Mouse (Mus musculus): ENCODE measurements around the gene Esrrg.

Gene Esrrg

DNA sequence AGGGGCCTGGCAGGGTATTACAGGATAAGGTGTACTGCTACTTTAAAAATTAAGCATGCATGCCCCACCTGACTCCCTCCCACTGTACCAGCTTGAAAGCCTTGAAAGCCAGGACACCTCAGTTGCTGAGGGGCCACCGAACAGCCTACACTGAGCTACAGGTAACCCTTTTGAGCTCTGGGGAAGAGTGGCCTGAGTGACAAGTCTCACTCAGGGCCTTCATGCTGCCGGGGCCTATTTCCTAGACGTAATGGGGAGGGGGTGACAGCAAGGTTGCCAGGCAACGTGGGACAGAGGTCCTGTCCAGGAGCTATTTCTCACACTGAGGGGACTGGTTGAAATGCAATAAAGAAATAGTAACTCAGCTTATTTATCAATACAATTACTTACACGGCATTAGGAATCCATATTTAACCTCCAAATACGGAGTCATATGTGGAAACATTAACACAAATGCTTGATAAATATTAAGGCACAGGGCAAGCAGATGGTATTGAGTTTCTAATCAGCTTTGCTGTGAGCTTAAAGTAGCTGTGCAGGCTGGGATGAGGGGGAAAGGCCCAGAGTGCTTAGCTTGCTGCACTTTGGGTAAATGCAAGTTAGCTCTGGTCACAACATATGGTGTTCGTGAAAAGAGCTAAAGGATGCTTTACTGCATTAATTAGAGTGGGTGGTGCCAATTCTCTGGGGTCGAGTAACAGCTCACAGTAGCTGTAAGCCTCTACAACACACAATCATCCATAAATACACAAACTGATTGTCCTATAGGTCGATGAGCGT lies 653.5 kb downstream of the Esrrg start, which contains the start of gene Ush2a:
TSS of gene Ush2a (plus strand) at position 121 of the 780 bp plus-strand sequence.
- CTCF ChIA-PET, result no interaction called here

Data from spleen, embryonic (tissue).